Mouse (Mus musculus) cerebellum, postnatal 10 days (tissue): ENCODE data around the gene Elovl6.

Source experiments
- DNase-seq, 2 experiments: peaks; one replicate each; pipeline ENCODE4 v3.0.0; 2021; ENCODE audit warnings: mixed read lengths in 2 of 2

Elovl6 gene

GRCm38 (mm10) chr3:129568506-129568905 lies 36.4 kb downstream of the Elovl6 start:
- DNase-seq = no peak

- no peak for DNase-seq
Measured at GRCm38 (mm10) chr3:129570989-129571388, 38.8 kb downstream of the Elovl6 start.

- no peak for DNase-seq
Measured at GRCm38 (mm10) chr3:129571642-129572041, 39.5 kb downstream of the Elovl6 start.

GRCm38 (mm10) chr3:129572959-129573358 lies 40.8 kb downstream of the Elovl6 start:
- no peak for DNase-seq

GRCm38 (mm10) chr3:129573609-129574008 lies 41.5 kb downstream of the Elovl6 start:
- DNase-seq = no peak

GRCm38 (mm10) chr3:129575086-129575485 lies 42.9 kb downstream of the Elovl6 start:
- DNase-seq = no peak

GRCm38 (mm10) chr3:129576522-129576921 lies 44.4 kb downstream of the Elovl6 start:
- DNase-seq = no peak

- no peak for DNase-seq
Measured at GRCm38 (mm10) chr3:129578741-129579475, 46.8 kb downstream of the Elovl6 start.

GRCm38 (mm10) chr3:129581024-129581423 lies 48.9 kb downstream of the Elovl6 start:
- DNase-seq = peak; percentile 76 to 83

GRCm38 (mm10) chr3:129582449-129582848 lies 50.3 kb downstream of the Elovl6 start:
- no peak for DNase-seq

GRCm38 (mm10) chr3:129583290-129583689 lies 51.1 kb downstream of the Elovl6 start:
- no peak for DNase-seq

GRCm38 (mm10) chr3:129587916-129588315 lies 55.8 kb downstream of the Elovl6 start:
- no peak for DNase-seq

GRCm38 (mm10) chr3:129588753-129589152 lies 56.6 kb downstream of the Elovl6 start:
- no peak for DNase-seq

GRCm38 (mm10) chr3:129589705-129590104 lies 57.5 kb downstream of the Elovl6 start:
- peak in 1 of 2 experiments; percentile 11 for DNase-seq

- DNase-seq = peak in 1 of 2 experiments; percentile 18
Measured at GRCm38 (mm10) chr3:129590548-129591226, 58.5 kb downstream of the Elovl6 start.

- no peak for DNase-seq
Measured at GRCm38 (mm10) chr3:129591251-129591650, 59.1 kb downstream of the Elovl6 start.

- DNase-seq = peak; percentile 31 to 32
Measured at GRCm38 (mm10) chr3:129591761-129592160, 59.6 kb downstream of the Elovl6 start.

GRCm38 (mm10) chr3:129593001-129593400 lies 60.8 kb downstream of the Elovl6 start:
- DNase-seq = no peak

- no peak for DNase-seq
Measured at GRCm38 (mm10) chr3:129593735-129594134, 61.6 kb downstream of the Elovl6 start.

- no peak for DNase-seq
Measured at GRCm38 (mm10) chr3:129596098-129596497, 63.9 kb downstream of the Elovl6 start.

GRCm38 (mm10) chr3:129602289-129602688 lies 70.1 kb downstream of the Elovl6 start:
- DNase-seq = no peak

GRCm38 (mm10) chr3:129605487-129605886 lies 73.3 kb downstream of the Elovl6 start:
- peak; percentile 37 to 41 for DNase-seq

- DNase-seq = peak in 1 of 2 experiments; percentile 35
Measured at GRCm38 (mm10) chr3:129605934-129606333, 73.8 kb downstream of the Elovl6 start.

- DNase-seq = no peak
Measured at GRCm38 (mm10) chr3:129611626-129612025, 79.5 kb downstream of the Elovl6 start.
